Mouse (Mus musculus) bone marrow, adult 2 months (tissue): ENCODE data around the gene Olfr56.
"Not testable (repeated sequence)": the region's sequence is repeated elsewhere in the genome, so short reads cannot be mapped to it uniquely, and the experiment has no call there.

ENCODE experiments used
- CTCF ChIP-seq: fragments of 200-500 bp; IDR thresholded peaks from 2 replicates; pipeline ENCODE4 v1.5.1; 2011; ENCODE audit warnings: low read length, control low read depth; ENCODE audit not compliant: control insufficient read depth, insufficient read depth
- POLR2A ChIP-seq: fragments of 200-500 bp; IDR thresholded peaks from 2 replicates; pipeline ENCODE4 v1.6.1; 2011; ENCODE audit warnings: low read depth, mild to moderate bottlenecking, control low read depth, low read length, borderline replicate concordance; ENCODE audit not compliant: control insufficient read depth

GRCm38 (mm10) chr11:48939286-48939685, 39.4 kb upstream of the Olfr56 start:
- TF ChIP-seq POLR2A, CTCF: not testable (repeated sequence)
